Mouse (Mus musculus): ENCODE results near the gene Ndufa13.

The Ndufa13 gene

DNA sequence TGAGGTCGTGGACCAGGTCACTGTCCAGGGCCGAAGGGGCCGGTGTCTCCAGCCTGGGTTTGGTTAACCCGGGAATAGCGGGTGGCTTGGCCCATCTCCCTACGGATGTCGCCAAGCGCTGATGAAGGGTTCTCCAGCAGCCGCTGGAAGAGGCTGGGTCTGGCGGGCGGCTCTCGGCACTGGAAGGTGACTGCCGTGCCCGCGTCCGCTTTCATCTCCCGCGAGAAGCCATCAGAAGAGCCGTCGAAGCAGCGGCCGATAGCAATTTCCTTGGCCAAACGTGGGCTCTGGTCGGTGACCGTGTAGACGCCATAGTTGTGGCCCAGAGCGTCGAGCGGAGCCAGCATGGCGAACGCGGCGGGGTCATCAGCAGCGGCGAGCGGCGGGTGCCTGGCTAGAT is 21.5 kb downstream of the Ndufa13 start:
- DNase-seq (ENCODE audit: low read depth, low spot score) = no peak

DNA sequence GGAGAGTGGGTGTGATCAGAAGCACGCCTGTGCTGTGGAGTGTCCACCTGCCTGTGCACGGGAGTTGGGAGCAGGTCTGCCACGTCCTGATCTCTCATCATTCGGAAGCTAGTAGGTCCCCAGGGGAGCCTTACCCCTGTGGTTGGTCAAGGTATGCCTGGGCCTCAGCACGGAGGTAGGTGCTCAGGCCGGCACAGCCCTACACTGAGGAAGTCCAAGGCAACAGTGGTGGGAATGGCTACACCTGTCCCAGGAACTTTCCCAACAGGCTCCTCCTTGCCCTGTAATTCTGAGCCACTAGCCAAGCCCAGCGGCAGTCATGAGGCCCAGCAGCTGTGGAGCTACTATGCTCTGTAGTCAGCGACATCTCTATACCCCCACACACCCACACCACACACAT is 22.7 kb downstream of the Ndufa13 start:
- DNase-seq (ENCODE audit: low read depth, low spot score) = no peak

DNA sequence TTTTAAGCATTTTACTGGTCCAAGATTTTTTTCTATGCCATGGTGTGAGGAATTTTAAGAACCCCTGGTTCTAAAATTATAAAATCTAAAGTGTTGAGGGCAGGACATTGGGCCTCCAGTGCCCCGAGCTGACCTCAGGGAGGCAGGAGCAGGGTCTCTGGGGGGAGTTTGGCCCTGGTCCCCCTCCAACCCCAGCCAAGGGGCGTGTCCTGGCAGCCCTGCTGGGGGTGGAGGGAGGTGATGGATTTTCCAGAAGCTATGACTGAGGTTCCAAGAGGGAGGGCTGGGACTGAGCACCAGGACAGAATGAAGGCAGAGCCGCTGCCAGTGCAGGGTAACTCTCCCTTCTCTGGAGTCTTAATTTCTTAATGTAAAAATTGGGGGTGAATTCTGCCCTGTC is 24.4 kb downstream of the Ndufa13 start:
- DNase-seq (ENCODE audit: low read depth, low spot score) = no peak

GRCm38 (mm10) chr8:69877396-69877795 is 25.0 kb downstream of the Ndufa13 start:
- DNase-seq (ENCODE audit: low read depth, low spot score) = no peak

GRCm38 (mm10) chr8:69876967-69877366 is 25.4 kb downstream of the Ndufa13 start:
- no peak for DNase-seq (ENCODE audit: low read depth, low spot score)

DNA sequence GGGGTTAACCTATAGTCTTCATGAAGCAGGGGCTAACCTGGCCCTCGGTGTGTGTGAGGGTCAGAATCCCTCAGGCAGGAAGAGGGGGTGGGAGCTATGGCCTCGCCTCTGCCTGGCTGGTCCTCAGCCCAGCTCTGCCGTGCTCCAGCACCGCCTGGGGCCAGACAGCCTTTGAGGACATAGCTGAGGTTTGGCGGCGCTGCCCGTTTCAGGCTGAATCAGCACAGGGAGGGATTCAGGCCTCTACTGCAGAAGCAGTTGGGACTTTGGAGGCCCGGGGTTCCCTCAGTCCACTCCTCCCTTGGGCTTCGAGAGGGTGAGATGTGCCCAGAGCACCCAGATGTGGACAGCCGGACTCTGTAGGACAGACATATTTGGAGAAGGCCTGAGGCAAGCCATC is 26.3 kb downstream of the Ndufa13 start:
- no peak for DNase-seq (ENCODE audit: low read depth, low spot score)

DNA sequence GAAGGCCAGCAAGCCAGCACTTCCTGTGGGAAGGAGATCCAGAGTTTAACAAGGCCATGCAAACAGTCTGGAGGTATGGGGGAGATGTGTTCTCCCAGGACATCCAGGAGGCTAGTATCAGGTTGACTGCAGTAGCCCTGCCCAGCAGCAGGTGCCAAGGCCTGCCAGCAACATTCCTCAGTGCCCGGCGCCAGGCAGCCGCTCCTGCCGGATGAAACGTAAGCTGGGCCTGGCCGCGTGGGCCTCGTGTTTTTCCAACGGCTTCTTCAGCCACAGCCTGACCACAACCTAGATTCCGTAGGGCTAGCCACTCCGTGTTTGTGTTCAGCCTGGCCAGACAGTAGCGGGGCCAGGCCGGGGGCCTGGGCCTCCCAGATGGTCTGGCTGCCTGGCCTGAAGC is 27.7 kb downstream of the Ndufa13 start:
- DNase-seq (ENCODE audit: low read depth, low spot score) = no peak

- DNase-seq (ENCODE audit: low read depth, low spot score) = peak; percentile 35
These were observed 28.2 kb downstream of the Ndufa13 start for GRCm38 (mm10) chr8:69874155-69874554.

GRCm38 (mm10) chr8:69870907-69871306 is 31.5 kb downstream of the Ndufa13 start:
- no peak for DNase-seq (ENCODE audit: low read depth, low spot score)

- DNase-seq (ENCODE audit: low read depth, low spot score) = no peak
These were observed 32.2 kb downstream of the Ndufa13 start for GRCm38 (mm10) chr8:69870003-69870765.

- DNase-seq (ENCODE audit: low read depth, low spot score) = no peak
These were observed 34.5 kb downstream of the Ndufa13 start for GRCm38 (mm10) chr8:69867696-69868326.

- no peak for DNase-seq (ENCODE audit: low read depth, low spot score)
These were observed 38.2 kb downstream of the Ndufa13 start for GRCm38 (mm10) chr8:69864180-69864579.

DNA sequence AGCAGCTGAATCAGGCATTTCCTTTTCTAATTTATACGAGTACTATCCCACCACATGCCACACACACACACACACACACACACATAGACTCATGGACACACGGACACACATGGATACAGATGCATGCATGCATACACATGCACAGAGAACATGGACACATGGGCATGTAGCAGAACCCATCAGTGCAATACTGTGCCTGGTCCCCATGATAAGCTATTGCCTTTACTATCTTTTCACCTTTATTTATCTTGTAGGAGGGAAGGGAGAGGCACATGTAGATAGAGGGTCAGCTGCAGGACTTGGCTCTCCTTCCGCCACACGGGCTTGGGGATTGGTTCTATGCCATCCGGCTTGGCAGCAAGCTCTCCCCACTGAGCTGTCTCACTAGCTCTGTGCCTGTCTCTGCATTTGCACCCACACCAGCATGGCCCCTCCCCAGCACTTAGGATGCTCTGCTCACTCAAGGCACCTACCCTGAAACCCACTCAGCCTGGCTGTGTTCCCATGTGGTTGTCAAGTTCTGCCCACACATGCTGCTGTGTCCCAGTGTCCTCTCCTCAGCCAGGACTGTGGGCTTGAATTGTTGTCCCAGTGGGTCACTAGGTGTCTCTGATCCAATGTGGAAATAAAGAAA is 38.9 kb downstream of the Ndufa13 start:
- DNase-seq (ENCODE audit: low read depth, low spot score) = peak; percentile 23

DNA sequence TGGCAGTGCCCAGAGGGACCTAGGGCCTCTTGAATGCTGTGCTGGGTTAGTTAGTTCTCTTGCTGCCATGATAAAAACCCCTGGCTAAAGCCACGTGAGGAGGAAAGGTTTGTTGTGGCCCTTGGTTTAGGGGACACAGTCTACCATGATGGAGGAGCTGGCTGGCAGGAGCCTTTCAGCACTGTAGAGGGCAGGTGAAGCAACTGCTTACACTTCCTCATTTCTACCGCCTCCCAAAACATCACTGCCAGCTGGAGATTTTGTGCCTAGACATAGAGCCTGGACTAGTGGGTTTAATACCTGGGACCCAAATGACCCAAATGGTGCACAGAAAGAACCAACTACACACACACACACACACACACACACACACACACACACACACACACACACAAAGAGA is 41.1 kb downstream of the Ndufa13 start:
- no peak for DNase-seq (ENCODE audit: low read depth, low spot score)

DNA sequence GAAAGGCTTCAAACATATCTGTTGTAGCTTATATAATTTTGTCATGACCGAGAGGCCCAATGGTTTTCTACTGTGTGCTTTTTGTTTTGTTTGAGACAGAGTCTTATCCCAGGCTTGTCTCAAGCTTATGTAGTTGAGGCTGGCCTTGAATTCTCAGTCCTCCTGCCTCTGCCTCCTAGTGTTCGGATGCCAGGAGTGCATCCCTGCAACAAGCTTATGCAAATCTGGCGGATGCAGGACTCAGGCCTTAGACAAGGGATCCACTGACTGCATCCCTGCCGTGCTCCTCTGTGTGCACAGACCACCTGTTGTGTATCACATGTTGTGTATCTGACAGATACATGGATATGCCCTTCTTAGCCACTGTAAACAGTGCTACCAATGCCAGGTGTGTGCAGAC is 41.6 kb downstream of the Ndufa13 start:
- DNase-seq (ENCODE audit: low read depth, low spot score) = no peak

DNA sequence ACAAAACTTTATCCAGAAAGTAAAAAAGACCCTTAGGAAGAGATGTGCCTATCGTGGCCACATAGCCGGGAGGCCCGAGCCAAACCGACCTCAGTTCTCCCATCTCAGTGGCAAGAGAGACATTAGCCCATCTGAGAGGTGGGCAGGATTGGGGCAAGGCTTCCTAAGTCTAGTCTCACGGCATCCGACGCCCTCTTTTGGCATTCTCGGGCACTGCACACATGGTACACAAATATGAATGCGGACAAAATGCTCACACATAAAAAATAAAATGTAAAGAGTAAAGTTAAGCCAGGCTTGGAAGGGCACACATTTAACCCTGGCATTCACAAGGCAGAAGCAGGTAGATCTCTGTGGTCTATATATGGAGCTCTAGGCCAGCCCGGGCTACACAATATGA is 48.5 kb downstream of the Ndufa13 start:
- no peak for DNase-seq (ENCODE audit: low read depth, low spot score)

DNA sequence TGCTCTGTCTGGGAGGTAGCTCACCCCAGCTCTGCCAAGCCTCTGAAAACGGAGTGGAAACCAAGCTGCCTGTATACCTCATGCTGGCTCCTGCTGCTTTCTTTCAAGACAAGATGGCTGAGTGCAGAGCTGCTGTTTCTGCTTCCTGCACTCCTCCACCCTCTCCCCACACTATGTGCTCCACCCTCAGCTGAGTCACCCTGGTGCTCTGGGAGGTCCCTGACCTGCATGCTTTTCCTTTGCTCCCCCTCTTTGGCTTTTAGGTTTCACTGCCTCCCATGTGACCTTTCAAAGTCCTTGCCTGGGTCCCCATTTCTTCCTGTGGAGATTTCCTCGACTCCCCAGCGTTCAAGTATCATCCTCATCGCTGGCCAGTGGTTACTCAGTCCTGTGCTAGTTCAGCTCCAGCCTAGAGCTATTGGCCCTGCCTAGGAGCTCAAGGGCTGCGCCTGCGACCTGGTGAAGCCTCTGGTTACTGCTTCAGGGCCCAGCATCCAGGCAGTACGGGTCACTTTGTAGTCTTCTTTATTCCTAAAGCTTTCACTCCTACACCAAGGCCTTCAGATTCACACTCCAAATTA is 51.3 kb downstream of the Ndufa13 start:
- no peak for DNase-seq (ENCODE audit: low read depth, low spot score)

GRCm38 (mm10) chr8:69849899-69850298 is 52.5 kb downstream of the Ndufa13 start:
- DNase-seq (ENCODE audit: low read depth, low spot score) = no peak

DNA sequence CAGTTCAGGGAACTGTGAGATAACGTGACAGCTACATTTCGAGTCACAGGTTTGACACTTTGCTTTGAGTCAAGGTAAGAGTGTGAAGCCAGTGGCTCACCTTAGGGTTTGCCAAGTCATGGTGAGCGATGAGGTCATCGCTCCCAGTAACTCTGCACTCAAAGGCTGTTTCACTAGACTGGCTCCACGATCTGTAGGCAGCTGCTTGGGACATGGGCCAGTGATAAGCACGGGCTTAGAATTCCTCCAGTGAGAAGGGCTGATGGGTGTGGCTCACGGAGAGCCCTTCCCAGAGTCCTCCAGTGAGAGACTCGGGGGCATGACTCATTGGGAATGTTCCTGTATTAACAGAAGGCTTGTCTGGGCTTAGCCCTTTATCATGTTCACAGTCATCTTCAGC is 53.4 kb downstream of the Ndufa13 start:
- no peak for DNase-seq (ENCODE audit: low read depth, low spot score)

DNA sequence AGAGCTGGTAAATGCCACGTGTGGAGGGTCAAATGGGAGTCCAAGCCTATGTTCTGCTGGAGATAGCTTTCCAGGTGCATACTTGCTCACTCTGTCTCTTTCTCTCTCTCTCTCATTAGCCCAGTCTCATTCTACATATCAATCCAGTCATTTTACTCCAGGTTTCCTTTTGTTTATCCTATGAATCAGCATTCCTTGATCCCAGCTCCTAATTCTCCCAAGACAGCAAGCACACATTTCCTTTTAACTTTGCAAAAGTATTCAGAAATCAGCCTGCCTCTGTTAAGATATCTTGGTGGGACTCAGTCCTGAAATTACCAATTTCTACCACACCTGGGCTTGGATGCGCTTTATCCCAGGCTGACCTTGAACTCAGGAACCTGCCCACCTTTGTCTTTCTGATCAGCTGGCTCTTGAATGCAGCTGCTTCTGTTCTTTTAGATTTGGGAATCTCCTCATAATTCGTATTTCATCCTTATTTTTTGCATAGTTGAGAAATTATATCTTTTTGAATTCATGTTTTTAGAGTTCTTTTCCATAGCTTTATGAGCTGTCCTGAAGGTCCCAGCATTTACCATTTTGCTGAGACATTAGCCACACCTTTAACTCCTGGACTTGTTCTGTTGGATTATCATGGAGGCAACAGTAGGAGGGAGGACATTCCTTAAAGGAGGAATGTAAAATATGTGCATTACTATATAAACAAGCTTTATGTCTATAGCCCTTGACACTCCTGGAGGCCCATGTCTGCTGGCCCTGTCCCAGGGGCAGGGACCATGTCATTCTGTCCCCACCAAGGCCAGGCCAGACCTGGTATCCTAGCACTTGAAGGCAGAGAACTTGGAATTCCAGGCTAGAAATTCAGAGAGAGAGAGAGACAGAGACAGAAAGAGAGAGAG is 54.9 kb downstream of the Ndufa13 start:
- no peak for DNase-seq (ENCODE audit: low read depth, low spot score)
